In the genomic region with DNA sequence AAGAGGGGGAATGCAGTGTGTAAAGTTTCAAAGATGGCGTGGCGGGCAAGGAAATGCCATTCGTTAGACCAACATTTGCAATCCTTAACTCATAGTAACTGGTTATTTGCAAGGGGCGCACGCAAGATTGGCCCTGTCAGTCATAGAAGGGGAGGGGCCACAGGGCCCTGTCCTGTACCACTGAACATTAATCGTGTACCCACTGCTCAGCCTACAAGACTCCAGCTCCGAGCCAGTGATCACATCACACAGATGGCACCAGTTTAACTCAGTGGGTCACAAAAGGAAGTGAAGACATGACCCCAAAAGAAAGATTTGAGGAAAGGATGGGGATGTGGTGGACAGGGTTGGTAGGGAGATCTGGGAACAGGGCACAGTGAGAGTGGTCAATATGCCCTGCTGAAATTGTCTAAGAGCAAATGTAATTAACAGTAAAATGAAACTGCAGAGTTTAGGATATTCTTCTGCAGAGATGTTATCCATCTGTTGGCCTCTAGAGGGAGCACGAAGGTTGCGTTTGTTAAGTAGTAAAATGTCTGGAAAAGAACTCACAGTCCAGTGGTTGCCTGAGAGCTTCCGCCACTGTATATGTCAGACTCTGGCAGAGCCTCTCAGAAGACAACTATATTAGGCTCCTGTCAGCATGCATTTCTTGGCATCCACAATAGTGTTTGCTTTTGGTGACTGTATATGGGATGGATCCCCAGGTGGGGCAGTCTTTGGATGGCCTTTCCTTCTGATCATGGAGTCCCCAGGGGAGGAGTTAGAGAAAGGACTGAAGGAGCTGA, we compare ENCODE assay signal across 8 mouse cellular contexts. TPM values are rescaled to one million over a fixed set of nuclear protein-coding genes. Genes with fewer than 3 reads are reported as not detected.
DNase-seq lines count a peak whose midpoint lies in the region; ATAC-seq lines count a peak whose summit lies in the region.

No protein-coding gene starts in this region.

- peaks cover 14% of the 10 kb centered on the region for H3K4me1 ChIP-seq in embryonic facial prominence, embryonic 10.5 days
- H3K4me1 ChIP-seq in midbrain, embryonic 15.5 days = peaks cover 16% of the 10 kb centered on the region

- H3K27me3 ChIP-seq in embryonic facial prominence, embryonic 10.5 days (replicated peaks; ENCODE audit: low read depth, poor library complexity, severe bottlenecking) = no peaks in the 10 kb centered on the region
- no peaks in the 10 kb centered on the region for H3K27me3 ChIP-seq in midbrain, embryonic 15.5 days (replicated peaks)

- no peak overlapping the region for H3K4me3 ChIP-seq in embryonic facial prominence, embryonic 10.5 days
- no peak overlapping the region for H3K4me3 ChIP-seq in midbrain, embryonic 15.5 days

- no peaks in the 10 kb centered on the region for H3K9me3 ChIP-seq in embryonic facial prominence, embryonic 10.5 days
- no peaks in the 10 kb centered on the region for H3K9me3 ChIP-seq in midbrain, embryonic 15.5 days

- DNase-seq in ovary, postnatal 14 days (ENCODE audit: low spot score) = peak; percentile 27
- DNase-seq in ovary, postnatal 10 days (ENCODE audit: low spot score) = no peak
- DNase-seq in embryonic facial prominence, embryonic 10.5 days (ENCODE audit: low spot score) = peak; percentile 48
- DNase-seq in left cerebral cortex, postnatal 25 days (ENCODE audit: low spot score in 2 of 2) = peak; percentile 45 to 56
- peak; percentile 26 for DNase-seq in urinary bladder, postnatal 36 days (ENCODE audit: low spot score in 2 of 2)

- no peak overlapping the region for H3K9ac ChIP-seq in midbrain, embryonic 15.5 days

- H3K36me3 ChIP-seq in embryonic facial prominence, embryonic 10.5 days (replicated peaks) = no peaks in the 10 kb centered on the region
- no peaks in the 10 kb centered on the region for H3K36me3 ChIP-seq in midbrain, embryonic 15.5 days (replicated peaks)

- H3K4me2 ChIP-seq in midbrain, embryonic 15.5 days = no peak overlapping the region

- intact Hi-C loops in left cerebral cortex, postnatal 25 days (cut with DNase I) = loop anchor here (1.0 to 5.0 kb wide), 2 partner anchors 203 to 416 kb away; no protein-coding TSS in a partner anchor

- WGBS in embryonic facial prominence, embryonic 10.5 days = 62% methylated on average over 10 of the region's 10 CpGs
- 60% methylated on average over 10 of the region's 10 CpGs for WGBS in midbrain, embryonic 15.5 days

- H3K27ac ChIP-seq in embryonic facial prominence, embryonic 10.5 days (replicated peaks) = no peak overlapping the region
- no peak overlapping the region for H3K27ac ChIP-seq in midbrain, embryonic 15.5 days

- peak; percentile 49 for ATAC-seq in activated CD4-positive, CD25-positive, alpha-beta regulatory T cell, adult 4 months
- peak; percentile 67 to 83; a peak in 3 of 4 replicates for ATAC-seq in hematopoietic stem cell, adult 5-6 weeks (replicated peaks in 1 of 2; ENCODE audit: insufficient read depth in 1 of 2, low FRiP score in 2 of 2, low TSS enrichment in 1 of 2, low read depth in 1 of 2, poor library complexity in 2 of 2, severe bottlenecking in 2 of 2)
- ATAC-seq in midbrain, embryonic 15.5 days (replicated peaks) = peak; percentile 63

RNA-seq across cellular contexts. Expression of a gene that starts 41.8 kb away (rescaled TPM):
- 100 to 1,000 TPM; 105 to 107 TPM for polyA plus RNA-seq in activated CD4-positive, CD25-positive, alpha-beta regulatory T cell, adult 4 months (2017; shearing (Covaris generic))
- polyA plus RNA-seq in embryonic facial prominence, embryonic 10.5 days (2016; fragmentation: Nextera tagmentation; extraction: Ambion mirVana) = 111 and 118 TPM in 2 replicates
- total RNA-seq in hematopoietic stem cell, adult 5-6 weeks (2017) = 75.9 and 99.0 TPM in 2 replicates
- 10 to 100 TPM; 31.3 to 34.6 TPM for total RNA-seq in left cerebral cortex, postnatal 25 days (2021)
- 128 and 135 TPM in 2 replicates for polyA plus RNA-seq in midbrain, embryonic 15.5 days (2015; fragmentation: Nextera tagmentation; extraction: Ambion mirVana)
